8 mouse cellular contexts compared by ENCODE assay signal in genomic region chr7:46607031-46607426, GRCm38 (mm10). TPM values are rescaled to one million over a fixed set of nuclear protein-coding genes. Genes with fewer than 3 reads are reported as not detected.
DNase-seq lines count a peak whose midpoint lies in the region; ATAC-seq lines count a peak whose summit lies in the region.

No protein-coding gene starts in this region.

- ATAC-seq in megakaryocyte-erythroid progenitor cell, adult 5-6 weeks (replicated peaks; ENCODE audit: low FRiP score, low TSS enrichment, poor library complexity, severe bottlenecking): peak; percentile 43

- DNase-seq in lung, postnatal 25 days (ENCODE audit: low spot score): peak; percentile 16
- no peak for DNase-seq in lung, postnatal 10 days
- DNase-seq in brain, adult 2 months (ENCODE audit: low read depth, low spot score): peak; percentile 44
- peak; percentile 63 for DNase-seq in thymus, postnatal 14 days
- DNase-seq in frontal cortex, postnatal 10 days (ENCODE audit: low spot score in 2 of 2): no peak
- no peak for DNase-seq in ovary, postnatal 36 days (ENCODE audit: low spot score)
- DNase-seq in right cerebral cortex, adult 2 months (ENCODE audit: low spot score in 2 of 2): no peak

RNA-seq across cellular contexts. Expression of gene Sergef, which starts 32.6 kb away (rescaled TPM):
- total RNA-seq in megakaryocyte-erythroid progenitor cell, adult 5-6 weeks (2014; fragmentation: Nextera tagmentation): 8.6 and 17.3 TPM in 2 replicates
- 9.0 and 10.2 TPM in 2 replicates for total RNA-seq in megakaryocyte-erythroid progenitor cell, adult 5-6 weeks (2017)

Comparison
In these comparisons a context has a peak if more than half of its experiments do, and no peak if none do; other contexts are left out.
1. DNase-seq: peak in lung, postnatal 25 days (single experiment), brain, adult 2 months (single experiment) and thymus, postnatal 14 days (single experiment); none in lung, postnatal 10 days (single experiment), frontal cortex, postnatal 10 days (0 of 2), ovary, postnatal 36 days (single experiment) and right cerebral cortex, adult 2 months (0 of 2).